ENCODE assay signal across 33 mouse cellular contexts in genomic region chr3:84193881-84194280, GRCm38 (mm10). TPM values are rescaled to one million over a fixed set of nuclear protein-coding genes. Genes with fewer than 3 reads are reported as not detected.
A peak's percentile ranks its signal among the peaks of the same experiment; 100 is the strongest.
DNase-seq lines count a peak whose midpoint lies in the region; ATAC-seq and TF ChIP-seq lines count a peak whose summit lies in the region.
"Had no signal": no experiment of that assay in that cellular context is flagged by ENCODE, and none has a peak within 500 bp of the region (broad histone marks: within the 10 kb centered on the region; RNA-seq: fewer than 3 reads in every experiment).

No protein-coding gene starts in this region.

- H3K27me3 ChIP-seq in midbrain, embryonic 11.5 days (ENCODE audit: control insufficient read depth, insufficient read depth, low read length): no peaks in the 10 kb centered on the region; the same call in 1 of the 2 replicates
- H3K27me3 ChIP-seq in midbrain, embryonic 16.5 days (ENCODE audit: control insufficient read depth, insufficient read depth, low read depth, low read length): no peaks in the 10 kb centered on the region
- no peaks in the 10 kb centered on the region for H3K27me3 ChIP-seq in ES-Bruce4 (ENCODE audit: control insufficient read depth, insufficient read depth, low read length, poor library complexity, severe bottlenecking)
- H3K27me3 ChIP-seq: forebrain, embryonic 13.5 days had no signal

- no peak for TF ChIP-seq CTCF in ES-Bruce4 (IDR thresholded peaks at IDR 0.05; ENCODE audit: low read depth, low read length)

- in situ Hi-C loops in ES-E14 (cut with MboI; ENCODE audit: low sequenced_read_pairs in 2 of 2, unreplicated experiment in 2 of 2): no loop called here

- peaks cover 10% of the 10 kb centered on the region for H3K4me1 ChIP-seq in midbrain, embryonic 11.5 days (ENCODE audit: control insufficient read depth, insufficient read depth, low read length)
- peaks cover 2% of the 10 kb centered on the region; the same call in 1 of the 2 replicates for H3K4me1 ChIP-seq in midbrain, embryonic 16.5 days (ENCODE audit: control insufficient read depth, insufficient read depth, low read length)
- H3K4me1 ChIP-seq in ES-Bruce4 (ENCODE audit: control insufficient read depth, insufficient read depth, low read length): peaks cover 1% of the 10 kb centered on the region
- peaks cover 14 to 18% of the 10 kb centered on the region in 2 experiments for H3K4me1 ChIP-seq in ES-E14 (ENCODE audit: control insufficient read depth in 2 of 2, insufficient read depth in 2 of 2, low read length in 2 of 2, poor library complexity in 1 of 2)

- ATAC-seq in midbrain, embryonic 11.5 days (ENCODE audit: low FRiP score): 0 out of 2 replicates have a peak, but pooled peaks have one; percentile 10
- ATAC-seq in midbrain, embryonic 16.5 days: no peak
- ATAC-seq: CD4-positive, CD25-positive, alpha-beta regulatory T cell, adult 4 months; forebrain, embryonic 13.5 days; forebrain, postnatal 0 days; hindbrain, postnatal 0 days; inflammation-experienced regulatory T-cells, adult 6 months; intestine, embryonic 16.5 days had no signal

- H3K27ac ChIP-seq in midbrain, embryonic 11.5 days (ENCODE audit: low read depth, low read length): no peak overlapping the region
- H3K27ac ChIP-seq in midbrain, embryonic 16.5 days (ENCODE audit: low read length): no peak overlapping the region
- H3K27ac ChIP-seq in ES-Bruce4 (ENCODE audit: insufficient read depth, low read length) (peak overlapping the region; percentile 91), ES-E14 (ENCODE audit: insufficient read depth, low read depth, low read length, poor library complexity, severe bottlenecking) (peak overlapping the region; percentile 68; the same call in 1 of the 2 replicates)
- H3K27ac ChIP-seq: embryonic facial prominence, embryonic 10.5 days; embryonic facial prominence, embryonic 13.5 days; forebrain, embryonic 13.5 days; heart, embryonic 15.5 days; hindbrain, embryonic 14.5 days; hindbrain, postnatal 0 days had no signal

- TF ChIP-seq POLR2A in ES-Bruce4 (IDR thresholded peaks at IDR 0.05; ENCODE audit: insufficient read depth, low read length): no peak

- no peak overlapping the region for H3K4me2 ChIP-seq in midbrain, embryonic 11.5 days
- no peak overlapping the region for H3K4me2 ChIP-seq in midbrain, embryonic 16.5 days (ENCODE audit: low read length)
- H3K4me2 ChIP-seq: embryonic facial prominence, embryonic 13.5 days; forebrain, embryonic 13.5 days; heart, embryonic 12.5 days; heart, embryonic 15.5 days; hindbrain, embryonic 14.5 days had no signal

- 57% methylated on average over 4 of the region's 4 CpGs for WGBS in midbrain, embryonic 11.5 days
- 60% methylated on average over 4 of the region's 4 CpGs for WGBS in midbrain, embryonic 16.5 days

- DNase-seq in midbrain, embryonic 11.5 days (ENCODE audit: low spot score, missing footprints): no peak
- no peak for DNase-seq in ES-E14 (ENCODE audit: low read depth, low spot score)
- no peak for DNase-seq in heart, postnatal 4 days
- DNase-seq in natural killer cell, adult 2 months (ENCODE audit: low spot score in 2 of 2): no peak
- DNase-seq: adrenal gland, adult 2 months; adrenal gland, postnatal 14 days; cerebellum, adult 11 months; cerebellum, adult 8-10 months; cerebellum, postnatal 10 days; cerebellum, postnatal 36 days; embryo, embryonic 11 days; forebrain, postnatal 0 days; gastrocnemius, postnatal 25 days; heart, adult 18-20 months; heart, postnatal 10 days; heart, postnatal 36 days had no signal

- H3K9ac ChIP-seq in midbrain, embryonic 11.5 days (ENCODE audit: low read length): no peak overlapping the region
- no peak overlapping the region for H3K9ac ChIP-seq in midbrain, embryonic 16.5 days (ENCODE audit: low read depth, low read length)
- H3K9ac ChIP-seq in ES-Bruce4 (ENCODE audit: low read depth, poor library complexity, severe bottlenecking): no peak overlapping the region
- H3K9ac ChIP-seq in ES-E14 (ENCODE audit: insufficient read depth, low read depth, low read length, poor library complexity, severe bottlenecking): no peak overlapping the region
- H3K9ac ChIP-seq: embryonic facial prominence, embryonic 13.5 days; forebrain, embryonic 13.5 days; forebrain, postnatal 0 days; heart, embryonic 12.5 days; heart, embryonic 15.5 days; hindbrain, embryonic 14.5 days had no signal

- H3K4me3 ChIP-seq in midbrain, embryonic 11.5 days (ENCODE audit: low read depth, low read length): no peak overlapping the region
- no peak overlapping the region for H3K4me3 ChIP-seq in midbrain, embryonic 16.5 days (ENCODE audit: low read depth, low read length)
- H3K4me3 ChIP-seq in ES-Bruce4 (ENCODE audit: low read depth, low read length) (no peak overlapping the region), ES-E14 (ENCODE audit: insufficient read depth in 1 of 2, low read depth in 1 of 2, low read length in 2 of 2, poor library complexity in 1 of 2, severe bottlenecking in 1 of 2) (no peak overlapping the region)
- H3K4me3 ChIP-seq: embryonic facial prominence, embryonic 10.5 days; embryonic facial prominence, embryonic 13.5 days; erythroblast, embryonic 14.5 days; forebrain, embryonic 13.5 days; heart, embryonic 12.5 days; heart, embryonic 15.5 days had no signal

- H3K36me3 ChIP-seq in midbrain, embryonic 11.5 days (ENCODE audit: control insufficient read depth, insufficient read depth, low read length): peaks cover 5% of the 10 kb centered on the region; the same call in 1 of the 2 replicates
- peaks cover 7% of the 10 kb centered on the region; the same call in 1 of the 2 replicates for H3K36me3 ChIP-seq in midbrain, embryonic 16.5 days (ENCODE audit: control insufficient read depth, insufficient read depth, low read length)
- no peaks in the 10 kb centered on the region for H3K36me3 ChIP-seq in ES-Bruce4 (ENCODE audit: control insufficient read depth, insufficient read depth, low read length, poor library complexity, severe bottlenecking)
- H3K36me3 ChIP-seq in ES-E14 (ENCODE audit: control insufficient read depth, insufficient read depth, low read length, poor library complexity, severe bottlenecking): peaks cover 2% of the 10 kb centered on the region; the same call in 1 of the 2 replicates
- H3K36me3 ChIP-seq: heart, embryonic 12.5 days; heart, embryonic 15.5 days had no signal

- TF ChIP-seq EP300 in ES-Bruce4 (IDR thresholded peaks at IDR 0.05; ENCODE audit: insufficient read depth, low read depth, low read length): peak; percentile 92

- H3K9me3 ChIP-seq in midbrain, embryonic 11.5 days (ENCODE audit: control insufficient read depth, low read length): no peaks in the 10 kb centered on the region
- no peaks in the 10 kb centered on the region for H3K9me3 ChIP-seq in midbrain, embryonic 16.5 days (replicated peaks; ENCODE audit: control insufficient read depth, low read length, poor library complexity, severe bottlenecking)
- H3K9me3 ChIP-seq in ES-Bruce4 (replicated peaks; ENCODE audit: control insufficient read depth, insufficient read depth, low read length, poor library complexity, severe bottlenecking): no peaks in the 10 kb centered on the region
- H3K9me3 ChIP-seq in ES-E14 (ENCODE audit: control insufficient read depth, insufficient read depth, low read depth, low read length): no peaks in the 10 kb centered on the region
- H3K9me3 ChIP-seq: embryonic facial prominence, embryonic 10.5 days; embryonic facial prominence, embryonic 13.5 days; forebrain, embryonic 13.5 days; heart, embryonic 15.5 days had no signal

TF ChIP-seq in ES-E14, 5 proteins besides CTCF, POLR2A, EP300 and RAD21:
- no peak for TF ChIP-seq MAFK (IDR thresholded peaks at IDR 0.05; ENCODE audit: insufficient read depth, low read depth, low read length)
- no peak for TF ChIP-seq ZC3H11A (IDR thresholded peaks at IDR 0.05; ENCODE audit: borderline replicate concordance, low read depth, low read length)
- TF ChIP-seq CHD2 (IDR thresholded peaks at IDR 0.05; ENCODE audit: low read depth, low read length): no peak
- TF ChIP-seq HCFC1 (IDR thresholded peaks at IDR 0.05; ENCODE audit: borderline replicate concordance, insufficient read depth, low read length): no peak
- no peak for TF ChIP-seq ZNF384 (IDR thresholded peaks at IDR 0.05; ENCODE audit: low read depth, low read length)

RNA-seq across cellular contexts. Expression of gene Gm6525, which starts 20.0 kb away (rescaled TPM):
- 0.83 and 1.4 TPM in 2 replicates for polyA plus RNA-seq in midbrain, embryonic 11.5 days (2014; fragmentation: Nextera tagmentation; extraction: Ambion mirVana)
- polyA plus RNA-seq in midbrain, embryonic 16.5 days (2015; fragmentation: Nextera tagmentation; extraction: Ambion mirVana): 2.1 and 2.5 TPM in 2 replicates
- polyA plus RNA-seq in ES-Bruce4 (2011; ENCODE audit: insufficient read depth, insufficient read length, low read depth, missing spikeins): 0.93 TPM in 1 of 2 replicates, not detected in the other
- 0.27 and 0.48 TPM in 2 replicates for total RNA-seq in ES-E14 (2012; rRNA removed)
- not detected for total RNA-seq in heart, postnatal 4 days (2021)
- total RNA-seq: adrenal gland, postnatal 4 days; gastrocnemius, adult 8-10 months; gastrocnemius, postnatal 25 days; heart, adult 18-20 months; heart, postnatal 36 days; hindbrain, postnatal 0 days had no signal
- polyA plus RNA-seq: adrenal gland, adult 2 months; cortical plate, adult 2 months; erythroblast, embryonic 14.5 days; gonadal fat pad, adult 2 months; heart, embryonic 12.5 days had no signal

RNA-seq across cellular contexts. Expression of gene Mnd1, which starts 38.3 kb away (rescaled TPM):
- 9.0 and 10.8 TPM in 2 replicates for polyA plus RNA-seq in midbrain, embryonic 11.5 days (2014; fragmentation: Nextera tagmentation; extraction: Ambion mirVana)
- polyA plus RNA-seq in midbrain, embryonic 16.5 days (2015; fragmentation: Nextera tagmentation; extraction: Ambion mirVana): 1.4 and 1.5 TPM in 2 replicates
- polyA plus RNA-seq in ES-Bruce4 (2011; ENCODE audit: insufficient read depth, insufficient read length, low read depth, missing spikeins): 43.8 and 50.7 TPM in 2 replicates
- total RNA-seq in ES-E14 (2012; rRNA removed): 28.1 and 31.9 TPM in 2 replicates
- total RNA-seq in heart, postnatal 4 days (2021): 1 to 10 TPM; 9.2 to 9.8 TPM

Comparison
In these comparisons a context has a peak if more than half of its experiments do, and no peak if none do; other contexts are left out.
1. H3K27ac ChIP-seq: peak in ES-Bruce4 (single experiment) and ES-E14 (single experiment); none in midbrain, embryonic 11.5 days (single experiment) and midbrain, embryonic 16.5 days (single experiment).